Mouse (Mus musculus): ENCODE measurements at regions not wholly inside any gene's neighbourhood (a gene's known extent, or its start where the extent isn't known, plus 50 kb on each side); places are given as distances from the start of the nearest gene placed in this dataset.
A peak's percentile ranks its signal among the peaks of the same experiment; 100 is the strongest.

DNA sequence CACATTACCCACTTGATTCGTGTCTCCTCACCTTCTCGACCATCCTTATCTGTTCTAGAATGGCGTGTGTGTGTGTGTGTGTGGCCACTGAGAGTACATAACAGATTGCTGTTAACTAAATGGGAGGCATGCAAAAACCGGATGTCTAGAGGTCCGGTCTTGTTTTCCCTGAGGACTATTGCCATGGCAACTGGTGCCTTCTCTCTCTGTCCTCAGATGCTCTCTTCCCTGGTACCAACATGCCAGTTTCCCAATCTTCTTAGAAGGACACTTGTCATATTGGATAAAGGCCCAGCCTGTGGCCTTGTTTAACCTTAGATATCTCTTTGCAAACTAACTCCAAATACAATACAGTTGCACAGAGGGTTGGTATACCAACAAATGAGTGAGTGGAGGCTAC lies 125.9 kb downstream of the Irs2 start:
- 0 out of 2 replicates have a peak, but pooled peaks have one; percentile 14 for ATAC-seq (ENCODE audit: insufficient number of reproducible peaks, low FRiP score, low TSS enrichment, low read depth)
- Histone ChIP-seq H3K36me3 (no peaks in the 10 kb centered on the region), H3K27ac (no peak overlapping the region), H3K9me3 (no peaks in the 10 kb centered on the region), H3K4me1 (no peaks in the 10 kb centered on the region), H3K4me2 (no peak overlapping the region), H3K4me3 (no peak overlapping the region), H3K27me3 (0 out of 2 replicates have a peak, but pooled peaks cover 2% of the 10 kb centered on the region), H3K9ac (no peak overlapping the region)
- 79% methylated on average over 5 of the region's 5 CpGs for WGBS

DNA sequence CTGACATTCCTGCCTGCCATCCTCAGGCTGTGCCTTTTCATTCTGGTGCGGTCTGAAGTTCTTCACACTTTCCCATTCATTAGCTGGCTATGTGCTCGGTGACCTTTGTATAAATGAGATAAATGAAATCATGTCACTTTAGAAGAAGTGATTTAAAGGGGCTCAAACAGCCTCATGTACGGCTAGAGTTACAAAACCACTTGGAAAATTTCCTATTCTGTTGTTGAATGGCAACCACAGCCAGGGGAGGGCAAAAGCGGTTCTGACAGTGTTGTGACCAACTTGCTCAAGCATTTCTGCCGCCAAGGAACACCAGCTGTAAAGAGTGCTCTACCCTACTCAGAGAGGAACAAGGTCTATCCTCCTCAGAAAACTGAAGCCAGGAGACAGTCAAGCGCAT lies 128.4 kb downstream of the Irs2 start:
- Histone ChIP-seq H3K4me2 (no peak overlapping the region), H3K36me3 (no peaks in the 10 kb centered on the region), H3K27me3 (0 out of 2 replicates have a peak, but pooled peaks cover 5% of the 10 kb centered on the region), H3K9ac (no peak overlapping the region), H3K4me1 (no peaks in the 10 kb centered on the region), H3K9me3 (no peaks in the 10 kb centered on the region), H3K27ac (no peak overlapping the region), H3K4me3 (no peak overlapping the region)
- WGBS: 74% methylated on average over 6 of the region's 6 CpGs
- ATAC-seq (ENCODE audit: insufficient number of reproducible peaks, low FRiP score, low TSS enrichment, low read depth): no peak

GRCm38 (mm10) chr8:10879049-10879847 lies 129.0 kb downstream of the Irs2 start:
- no peak overlapping the region for H3K4me2 ChIP-seq
- no peaks in the 10 kb centered on the region for H3K36me3 ChIP-seq
- 89% methylated on average over 10 of the region's 10 CpGs for WGBS
- H3K27me3 ChIP-seq: 0 out of 2 replicates have a peak, but pooled peaks cover 5% of the 10 kb centered on the region
- no peak overlapping the region for H3K9ac ChIP-seq
- H3K4me1 ChIP-seq: no peaks in the 10 kb centered on the region
- H3K4me3 ChIP-seq: no peak overlapping the region
- no peaks in the 10 kb centered on the region for H3K9me3 ChIP-seq
- H3K27ac ChIP-seq: no peak overlapping the region
- ATAC-seq (ENCODE audit: insufficient number of reproducible peaks, low FRiP score, low TSS enrichment, low read depth): no peak

GRCm38 (mm10) chr8:10878371-10878770 lies 129.9 kb downstream of the Irs2 start:
- no peaks in the 10 kb centered on the region for H3K4me1 ChIP-seq
- 56% methylated on average over 4 of the region's 4 CpGs for WGBS
- H3K4me2 ChIP-seq: no peak overlapping the region
- H3K27ac ChIP-seq: no peak overlapping the region
- H3K4me3 ChIP-seq: no peak overlapping the region
- no peaks in the 10 kb centered on the region for H3K9me3 ChIP-seq
- no peak for ATAC-seq (ENCODE audit: insufficient number of reproducible peaks, low FRiP score, low TSS enrichment, low read depth)
- no peak overlapping the region for H3K9ac ChIP-seq
- no peaks in the 10 kb centered on the region for H3K36me3 ChIP-seq
- 0 out of 2 replicates have a peak, but pooled peaks cover 5% of the 10 kb centered on the region for H3K27me3 ChIP-seq

DNA sequence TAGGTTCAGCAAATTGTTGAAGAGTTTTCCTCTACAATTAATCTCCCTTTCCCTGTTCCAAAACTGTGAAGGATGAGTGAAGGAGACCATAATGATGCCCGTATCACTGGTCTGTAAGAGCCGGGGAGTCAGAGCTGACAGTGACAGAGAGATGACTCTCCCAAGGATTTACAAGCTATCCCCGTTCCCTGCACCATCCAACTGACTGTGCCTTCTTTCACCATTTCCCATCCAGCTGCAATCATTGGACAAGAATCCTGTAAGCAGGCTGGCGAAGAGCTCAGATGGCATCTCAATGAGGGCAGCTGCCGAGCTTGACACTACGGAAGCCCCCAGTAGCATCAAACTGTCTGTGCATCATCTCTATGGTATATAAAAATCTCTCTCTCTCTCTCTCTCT lies 133.1 kb downstream of the Irs2 start:
- ATAC-seq (ENCODE audit: insufficient number of reproducible peaks, low FRiP score, low TSS enrichment, low read depth): no peak
- Histone ChIP-seq H3K4me2 (no peak overlapping the region), H3K4me1 (no peaks in the 10 kb centered on the region), H3K27ac (no peak overlapping the region), H3K4me3 (no peak overlapping the region), H3K9me3 (no peaks in the 10 kb centered on the region), H3K9ac (no peak overlapping the region), H3K27me3 (0 out of 2 replicates have a peak, but pooled peaks cover 5% of the 10 kb centered on the region), H3K36me3 (no peaks in the 10 kb centered on the region)
- 74% methylated on average over 6 of the region's 6 CpGs for WGBS

- 59% methylated on average over 7 of the region's 7 CpGs for WGBS
- no peaks in the 10 kb centered on the region for H3K9me3 ChIP-seq
These were observed 136.8 kb downstream of the Irs2 start for GRCm38 (mm10) chr8:10871451-10871850.

GRCm38 (mm10) chr8:10870423-10871055 lies 137.7 kb downstream of the Irs2 start:
- WGBS: 79% methylated on average over 13 of the region's 13 CpGs
- H3K9me3 ChIP-seq: no peaks in the 10 kb centered on the region
- peaks cover 2% of the 10 kb centered on the region; the same call in 1 of the 2 replicates for H3K4me1 ChIP-seq
- no peak overlapping the region for H3K9ac ChIP-seq
- H3K4me3 ChIP-seq: no peak overlapping the region
- H3K4me2 ChIP-seq: no peak overlapping the region
- H3K27ac ChIP-seq: no peak overlapping the region
- no peak for ATAC-seq (ENCODE audit: insufficient number of reproducible peaks, low FRiP score, low TSS enrichment, low read depth)
- H3K36me3 ChIP-seq: no peaks in the 10 kb centered on the region
- 0 out of 2 replicates have a peak, but pooled peaks cover 2% of the 10 kb centered on the region for H3K27me3 ChIP-seq

More at GRCm38 (mm10) chr8:10871451-10871850, 136.8 kb downstream of the Irs2 start:
- no peak for ATAC-seq (ENCODE audit: insufficient number of reproducible peaks, low FRiP score, low TSS enrichment, low read depth)
- no peaks in the 10 kb centered on the region for H3K4me1 ChIP-seq
- H3K4me3 ChIP-seq: no peak overlapping the region
- H3K4me2 ChIP-seq: no peak overlapping the region
- no peak overlapping the region for H3K27ac ChIP-seq
- no peaks in the 10 kb centered on the region for H3K36me3 ChIP-seq
- H3K27me3 ChIP-seq: 0 out of 2 replicates have a peak, but pooled peaks cover 2% of the 10 kb centered on the region
- no peak overlapping the region for H3K9ac ChIP-seq

DNA sequence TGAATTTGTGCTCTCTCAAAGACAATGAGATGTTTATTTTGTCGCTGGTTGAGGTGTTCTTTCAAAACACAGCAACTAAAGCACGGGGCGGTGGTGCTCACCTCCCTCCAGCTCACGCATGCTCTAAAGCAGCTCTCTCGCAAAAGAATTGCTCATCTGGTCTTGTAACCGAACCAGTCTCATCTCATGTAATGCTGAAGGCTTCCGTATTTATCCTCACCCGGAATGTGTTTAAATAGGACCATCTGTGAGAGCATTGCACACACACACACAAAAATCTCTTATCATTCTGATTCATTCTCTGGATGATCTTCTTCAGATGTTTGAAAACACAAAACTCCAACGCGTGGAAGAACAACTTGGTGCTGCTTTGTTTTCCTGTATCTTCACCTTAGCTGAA lies 138.4 kb downstream of the Irs2 start:
- H3K27ac ChIP-seq: no peak overlapping the region
- no peak for ATAC-seq (ENCODE audit: insufficient number of reproducible peaks, low FRiP score, low TSS enrichment, low read depth)
- no peaks in the 10 kb centered on the region for H3K36me3 ChIP-seq
- peaks cover 5% of the 10 kb centered on the region for H3K4me1 ChIP-seq
- WGBS: 72% methylated on average over 10 of the region's 10 CpGs
- no peak overlapping the region for H3K4me2 ChIP-seq
- no peak overlapping the region for H3K4me3 ChIP-seq
- no peaks in the 10 kb centered on the region for H3K27me3 ChIP-seq
- no peaks in the 10 kb centered on the region for H3K9me3 ChIP-seq
- H3K9ac ChIP-seq: no peak overlapping the region

- Histone ChIP-seq H3K36me3 (no peaks in the 10 kb centered on the region), H3K27ac (no peak overlapping the region), H3K9me3 (no peaks in the 10 kb centered on the region), H3K4me3 (no peak overlapping the region), H3K4me2 (no peak overlapping the region), H3K4me1 (peaks cover 5% of the 10 kb centered on the region), H3K9ac (no peak overlapping the region), H3K27me3 (no peaks in the 10 kb centered on the region)
- WGBS: 32% methylated on average over 7 of the region's 7 CpGs
- no peak for ATAC-seq (ENCODE audit: insufficient number of reproducible peaks, low FRiP score, low TSS enrichment, low read depth)
These were observed 141.4 kb downstream of the Irs2 start for GRCm38 (mm10) chr8:10866696-10867395.

DNA sequence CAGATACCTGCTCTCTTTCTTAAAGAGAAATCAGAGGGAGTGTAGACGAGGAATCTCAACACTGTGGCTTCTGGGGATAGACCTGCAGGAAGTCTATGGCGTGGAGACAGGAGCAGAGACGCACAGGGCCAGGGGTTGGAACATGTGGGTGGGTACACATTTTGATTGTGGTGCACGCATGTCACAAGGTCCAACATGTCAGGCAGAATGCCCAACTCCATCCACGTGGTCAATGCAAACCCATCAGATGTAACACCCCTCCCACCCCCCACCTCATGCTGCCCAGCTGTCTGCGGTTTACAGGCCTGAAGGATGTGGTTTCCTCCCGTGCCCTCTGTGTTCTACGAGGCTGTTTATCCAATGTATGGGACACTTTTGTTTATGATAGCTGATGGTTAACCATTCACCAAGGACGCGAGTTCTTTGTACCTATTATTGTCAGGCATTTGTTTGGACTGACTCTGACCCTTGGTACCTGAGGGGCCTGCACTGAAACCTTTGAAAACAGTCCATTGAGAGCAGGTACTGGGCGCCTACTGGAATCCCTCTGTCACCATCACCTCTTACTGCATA lies 142.2 kb downstream of the Irs2 start:
- Histone ChIP-seq H3K9ac (no peak overlapping the region), H3K9me3 (no peaks in the 10 kb centered on the region), H3K4me1 (peaks cover 5% of the 10 kb centered on the region), H3K36me3 (no peaks in the 10 kb centered on the region), H3K27me3 (no peaks in the 10 kb centered on the region), H3K4me2 (no peak overlapping the region), H3K4me3 (no peak overlapping the region), H3K27ac (no peak overlapping the region)
- no peak for ATAC-seq (ENCODE audit: insufficient number of reproducible peaks, low FRiP score, low TSS enrichment, low read depth)
- WGBS: 56% methylated on average over 11 of the region's 11 CpGs

DNA sequence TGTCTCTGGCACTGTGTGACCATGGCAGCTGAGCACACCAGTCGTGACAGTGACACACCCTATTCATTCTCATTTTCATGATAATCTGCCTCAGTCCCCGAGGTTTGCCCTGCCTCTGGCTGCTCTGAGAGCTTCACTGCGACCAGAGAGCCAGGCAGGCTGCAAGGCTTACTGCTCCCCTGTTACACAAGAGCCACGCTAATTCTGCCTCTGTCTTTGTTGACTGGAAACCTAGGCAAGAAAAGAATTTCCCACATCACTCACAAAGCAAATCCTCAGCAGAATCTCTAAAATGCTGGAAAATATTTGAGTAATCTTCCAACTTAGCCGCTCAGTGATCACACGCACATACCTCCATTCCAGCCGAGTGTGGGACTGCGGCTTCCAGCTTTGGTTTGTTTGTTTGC lies 142.8 kb downstream of the Irs2 start:
- ATAC-seq (ENCODE audit: insufficient number of reproducible peaks, low FRiP score, low TSS enrichment, low read depth): no peak
- no peaks in the 10 kb centered on the region for H3K27me3 ChIP-seq
- WGBS: 31% methylated on average over 8 of the region's 8 CpGs
- no peak overlapping the region for H3K9ac ChIP-seq
- H3K4me1 ChIP-seq: peaks cover 5% of the 10 kb centered on the region
- H3K36me3 ChIP-seq: no peaks in the 10 kb centered on the region
- no peak overlapping the region for H3K27ac ChIP-seq
- H3K4me3 ChIP-seq: no peak overlapping the region
- no peaks in the 10 kb centered on the region for H3K9me3 ChIP-seq
- H3K4me2 ChIP-seq: no peak overlapping the region
